Mouse (Mus musculus): ENCODE measurements around the gene Ntrk2. TPM values are rescaled to one million over a fixed set of nuclear protein-coding genes. Genes with fewer than 3 reads are reported as not detected.

Gene Ntrk2
- total RNA-seq (2021), result 100 to 1,000 TPM; 335 to 354 TPM
- long read RNA-seq, experiment 1, full-length matches to known transcripts, result 81 of 185 reads
- long read RNA-seq, experiment 1, partial matches to known transcripts, result 19 of 185 reads
- long read RNA-seq, experiment 1, other reads (novel, unspliced or antisense), result 85 of 185 reads
- long read RNA-seq, experiment 2, full-length matches to known transcripts, result 47 of 148 reads
- long read RNA-seq, experiment 2, partial matches to known transcripts, result 31 of 148 reads
- long read RNA-seq, experiment 2, other reads (novel, unspliced or antisense), result 70 of 148 reads

DNA sequence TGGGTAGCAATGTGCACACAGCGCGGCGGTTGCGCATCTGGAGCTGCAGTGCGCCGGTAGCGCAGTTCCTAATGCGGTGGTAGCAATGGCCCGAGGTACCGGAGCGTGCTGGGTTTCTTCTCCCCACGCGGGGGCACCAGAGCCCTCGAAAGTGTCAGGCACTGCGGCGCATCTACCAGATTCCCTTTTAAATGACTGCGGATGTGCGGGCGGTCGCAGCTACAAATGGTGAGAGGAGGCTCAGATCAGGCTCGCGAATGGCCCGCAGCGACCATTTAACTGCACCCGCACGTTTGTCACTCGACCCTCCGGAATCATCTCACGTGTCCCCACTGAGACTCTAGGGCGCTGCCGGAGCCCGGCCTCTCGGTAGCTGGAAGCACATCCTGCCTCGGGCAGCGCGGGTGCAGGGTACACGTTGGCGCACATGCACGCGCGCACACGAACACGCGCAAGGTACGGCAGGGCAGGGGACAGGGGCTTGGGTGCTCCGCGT is at the start of gene Ntrk2:
Ntrk2 (plus strand) TSS at position 173 of the 496 bp plus-strand sequence.
- DNase-seq (ENCODE audit: low spot score in 2 of 2), result peak; percentile 94 to 95
- intact Hi-C loops (cut with DNase I), result loop anchor here (2.0 to 10.0 kb wide), 7 partner anchors 164 to 678 kb away; no protein-coding TSS in a partner anchor

DNA sequence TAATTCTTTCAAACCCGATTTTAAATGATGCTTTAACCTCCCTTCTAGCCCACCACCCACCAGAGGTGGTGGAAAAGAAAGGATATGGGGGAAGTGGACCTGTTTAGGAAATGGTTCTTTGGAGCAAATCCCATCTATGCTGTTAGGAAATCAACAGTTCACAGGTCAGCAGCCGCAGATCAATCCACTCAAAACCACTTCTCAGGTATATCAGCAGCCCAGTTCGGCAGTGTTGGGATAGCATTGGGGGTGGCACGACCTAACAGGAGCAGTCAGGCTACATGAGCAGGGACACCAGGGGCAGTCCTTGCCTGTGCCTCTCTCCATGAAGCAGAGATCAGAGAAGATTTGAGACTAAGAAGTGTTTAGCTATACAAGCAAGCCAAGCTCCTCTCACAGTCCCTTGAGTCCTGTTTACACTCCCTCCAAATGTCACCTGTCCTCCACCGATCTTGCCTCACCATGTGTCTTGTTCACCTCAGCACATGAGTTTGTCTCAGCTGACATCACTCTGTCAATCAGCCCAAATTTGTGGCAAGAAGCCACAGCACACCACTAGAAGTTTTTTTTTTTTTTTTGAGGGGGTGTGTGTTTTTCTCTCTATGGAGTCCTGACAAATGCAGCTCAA is 45.3 kb upstream of the Ntrk2 start:
- intact Hi-C loops (cut with DNase I), result no loop called here
- no peak for DNase-seq (ENCODE audit: low spot score in 2 of 2)

DNA sequence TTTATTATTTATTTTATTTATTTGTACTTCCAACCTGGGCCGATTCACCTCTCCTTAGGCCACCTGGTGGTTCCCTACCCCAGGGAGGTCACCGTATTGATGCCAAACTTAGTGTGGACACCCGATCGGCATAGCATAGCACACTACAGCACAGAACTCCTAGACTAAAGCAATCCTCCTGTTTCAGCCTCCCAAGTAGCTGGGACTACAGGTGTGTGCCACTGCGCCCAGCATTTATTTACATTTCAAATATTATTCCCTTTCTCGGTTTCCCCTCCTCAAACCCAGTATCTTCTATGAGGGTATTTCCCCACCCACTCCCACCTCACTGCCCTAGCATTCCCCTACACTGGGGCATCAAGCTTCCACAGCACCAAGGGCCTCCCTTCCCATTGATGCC is 38.1 kb upstream of the Ntrk2 start:
- intact Hi-C loops (cut with DNase I), result no loop called here
- no peak for DNase-seq (ENCODE audit: low spot score in 2 of 2)

DNA sequence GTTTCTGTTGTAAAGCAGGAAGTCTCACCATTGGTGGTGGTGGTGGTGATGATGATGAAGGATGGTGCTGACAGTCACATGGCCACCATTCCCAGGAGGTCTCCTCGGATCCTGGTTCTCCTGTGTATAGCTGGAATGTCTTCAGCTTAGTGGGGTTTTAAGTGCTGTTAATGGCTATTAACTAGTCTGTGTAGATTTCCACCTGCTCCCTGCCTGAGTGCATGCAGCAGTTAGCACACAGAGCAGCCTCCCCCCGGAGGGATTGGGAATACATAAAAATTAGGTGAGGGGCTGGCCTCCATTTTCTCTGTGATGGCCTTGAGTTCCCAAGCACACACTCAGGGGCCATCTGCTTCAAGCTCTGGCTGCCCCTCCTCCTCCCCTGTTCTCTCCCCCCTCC is 36.9 kb upstream of the Ntrk2 start:
- DNase-seq (ENCODE audit: low spot score in 2 of 2), result no peak
- intact Hi-C loops (cut with DNase I), result no loop called here

DNA sequence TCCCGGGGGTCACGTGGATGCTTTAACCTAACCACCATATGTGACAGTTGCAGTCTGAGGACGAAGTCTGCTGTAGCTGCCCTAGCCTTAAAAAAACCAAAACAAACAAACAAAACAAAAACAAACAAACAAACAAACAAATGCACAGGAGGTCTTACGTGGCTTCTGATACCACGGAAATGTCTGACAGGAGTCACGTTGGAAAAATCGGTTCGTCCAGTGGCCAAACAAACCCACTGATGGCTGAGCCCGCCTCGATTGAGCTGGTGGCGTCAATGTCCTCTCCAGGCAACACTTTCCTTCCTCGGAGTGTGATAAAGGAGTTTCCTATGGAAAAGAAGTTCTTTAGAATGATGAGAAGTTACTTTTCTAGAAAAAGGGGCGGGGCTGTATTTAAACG is 27.1 kb upstream of the Ntrk2 start:
- DNase-seq (ENCODE audit: low spot score in 2 of 2), result no peak
- intact Hi-C loops (cut with DNase I), result no loop called here

DNA sequence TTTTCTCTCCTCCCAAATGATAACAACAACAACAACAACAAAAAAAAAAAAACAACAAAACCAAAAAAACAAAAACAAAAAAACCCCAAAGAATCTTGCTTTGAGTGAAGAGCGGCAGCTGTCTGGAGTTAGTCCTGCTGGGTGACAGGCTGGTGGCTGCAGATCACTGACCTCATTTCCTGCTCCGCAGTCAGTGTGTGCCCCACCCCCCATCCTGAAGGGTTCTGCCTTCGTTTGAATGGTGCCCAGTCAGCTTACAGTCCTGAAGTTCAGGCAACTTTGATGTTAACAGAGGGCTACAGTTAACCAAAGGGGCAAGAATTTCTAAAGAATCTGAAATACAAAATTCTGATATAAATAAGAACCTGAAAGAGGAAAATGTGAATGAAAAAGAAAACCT is 19.9 kb upstream of the Ntrk2 start:
- no peak for DNase-seq (ENCODE audit: low spot score in 2 of 2)
- intact Hi-C loops (cut with DNase I), result loop anchor here (10.0 kb wide), 1 partner anchor 122 kb away; no protein-coding TSS in a partner anchor

DNA sequence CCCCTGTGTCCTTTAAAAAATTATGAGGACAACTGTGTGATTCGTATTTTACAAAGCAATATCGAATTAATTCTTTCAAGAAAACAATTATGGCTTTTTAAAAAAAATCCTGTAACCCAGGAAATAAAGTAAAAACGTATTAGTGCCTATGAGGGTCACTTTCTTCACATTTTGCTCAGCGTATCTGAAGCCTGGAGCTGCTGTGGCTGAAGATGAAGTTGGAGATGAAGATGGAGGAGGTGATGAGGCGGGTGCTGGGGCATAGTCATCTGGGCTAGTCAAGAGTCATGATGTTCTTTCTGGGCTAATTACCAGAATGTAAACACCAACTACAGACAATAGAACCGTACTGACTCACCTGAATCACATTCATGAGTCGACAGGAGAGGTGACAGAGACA is 15.6 kb upstream of the Ntrk2 start:
- no peak for DNase-seq (ENCODE audit: low spot score in 2 of 2)
- intact Hi-C loops (cut with DNase I), result no loop called here

DNA sequence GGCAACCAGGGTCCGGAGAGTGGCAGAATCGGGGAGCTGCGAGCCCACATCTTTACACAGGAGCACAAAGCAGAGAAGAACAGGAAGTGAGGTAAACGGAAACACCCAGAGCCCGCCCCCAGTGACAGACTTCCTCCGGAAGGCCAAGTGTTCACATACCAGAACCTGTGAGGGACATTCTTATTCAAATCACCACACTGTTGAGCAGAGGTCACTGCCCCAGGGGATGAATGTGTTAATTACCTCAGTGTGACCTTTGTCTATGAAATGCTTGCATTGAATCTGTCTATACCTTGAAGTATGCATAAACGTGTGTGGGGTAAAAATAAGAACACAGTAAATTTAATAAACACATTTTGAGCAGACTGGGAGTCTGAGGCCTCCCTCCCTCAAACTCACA is 9.0 kb upstream of the Ntrk2 start:
- DNase-seq (ENCODE audit: low spot score in 2 of 2), result no peak
- intact Hi-C loops (cut with DNase I), result no loop called here

DNA sequence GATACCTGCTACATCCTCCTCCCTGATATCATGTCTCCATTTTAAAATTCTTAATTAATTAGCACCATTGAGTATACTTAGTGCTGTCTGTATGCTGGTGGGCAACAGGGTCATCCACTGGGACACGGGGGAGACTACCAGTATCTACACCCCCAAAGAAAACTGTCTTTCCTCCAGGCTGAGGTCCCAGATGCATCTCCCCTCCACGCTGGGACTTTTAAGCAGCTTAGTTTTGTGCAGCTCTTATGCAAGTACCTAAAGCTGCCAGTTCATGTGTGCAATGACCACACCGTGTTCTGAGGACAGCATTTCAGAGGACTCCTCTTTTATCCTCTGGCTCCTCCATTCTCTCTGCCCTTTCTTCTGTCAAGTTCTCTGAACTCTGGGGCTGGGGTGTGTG is 5.1 kb upstream of the Ntrk2 start:
- intact Hi-C loops (cut with DNase I), result loop anchor here (10.0 kb wide), 3 partner anchors 484 to 684 kb away; no protein-coding TSS in a partner anchor
- DNase-seq (ENCODE audit: low spot score in 2 of 2), result no peak

DNA sequence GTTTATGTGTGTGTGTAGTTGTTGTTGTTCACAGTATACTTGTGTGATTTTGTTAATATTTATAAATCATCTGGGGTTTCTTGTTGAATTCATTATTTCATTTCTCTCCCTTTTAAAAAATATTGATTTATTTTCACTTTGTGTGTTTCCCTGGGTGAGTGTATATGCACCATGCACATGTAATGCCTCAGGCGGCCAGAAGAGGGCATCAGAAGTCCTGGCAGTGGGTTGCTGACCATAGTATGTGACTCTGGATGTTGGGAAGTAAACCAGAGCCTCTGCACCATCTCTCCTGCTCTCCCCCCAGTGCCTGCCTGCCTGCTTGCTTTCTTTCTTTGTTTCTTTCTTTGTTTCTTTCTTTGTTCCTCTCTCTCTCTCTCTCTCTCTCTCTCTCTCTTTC is 2.5 kb upstream of the Ntrk2 start:
- DNase-seq (ENCODE audit: low spot score in 2 of 2), result no peak
- intact Hi-C loops (cut with DNase I), result loop anchor here (10.0 kb wide), 3 partner anchors 481 to 681 kb away; no protein-coding TSS in a partner anchor

DNA sequence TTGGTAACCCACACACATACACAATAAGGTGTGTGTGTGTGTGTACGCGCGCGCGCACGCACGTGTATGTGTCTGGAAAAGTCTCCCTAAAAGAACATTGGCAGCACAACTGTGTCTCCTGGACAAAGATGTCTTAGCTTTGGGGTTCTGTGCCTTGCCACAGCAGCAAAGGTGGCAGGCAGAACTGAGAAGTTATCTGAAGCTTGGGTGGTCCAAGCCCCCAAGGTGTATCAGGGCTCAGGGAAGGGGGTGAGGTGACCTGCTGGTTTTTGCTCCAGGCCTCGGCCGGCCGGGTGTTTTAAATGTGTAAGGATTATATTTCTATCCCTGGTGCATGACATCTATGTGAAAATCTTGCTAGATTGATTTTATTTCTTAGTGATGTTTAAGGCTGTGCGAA is 536 bp upstream of the Ntrk2 start:
- no peak for DNase-seq (ENCODE audit: low spot score in 2 of 2)
- intact Hi-C loops (cut with DNase I), result loop anchor here (2.0 to 10.0 kb wide), 7 partner anchors 164 to 679 kb away; no protein-coding TSS in a partner anchor

DNA sequence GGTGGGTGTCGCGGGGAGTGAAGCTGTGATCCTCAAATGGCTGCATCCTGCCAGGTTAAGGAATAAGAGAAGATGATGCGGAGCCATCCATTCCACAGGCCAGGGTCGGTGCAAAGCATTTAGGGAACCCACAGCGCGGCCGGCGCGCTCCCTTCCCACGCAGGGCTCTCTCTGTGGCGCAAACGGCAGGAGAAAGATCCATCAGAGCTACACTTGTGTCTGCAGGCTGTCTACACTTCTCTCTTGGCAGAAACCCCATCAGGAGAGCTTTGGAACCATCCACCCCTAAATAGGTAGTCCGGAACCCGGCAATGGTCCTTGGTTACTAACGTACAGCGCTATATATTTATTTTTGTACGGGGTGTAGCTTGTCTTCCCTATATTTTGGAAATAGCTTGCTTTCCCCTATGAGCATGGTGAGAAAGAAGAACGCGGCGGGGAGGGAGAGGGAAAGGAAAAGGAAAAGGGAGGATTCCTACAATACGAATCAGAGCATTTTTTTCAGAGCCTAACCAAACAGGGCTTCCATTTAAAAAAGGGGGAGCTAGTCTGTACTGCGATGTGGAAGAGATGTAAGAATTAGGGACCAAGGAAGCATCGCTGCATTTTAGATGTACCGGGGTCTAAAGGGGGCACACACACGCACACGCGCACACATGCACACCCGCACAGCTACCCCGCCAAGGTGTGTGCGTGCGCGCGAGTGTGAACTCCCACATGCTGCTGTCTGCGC is 693 bp downstream of the Ntrk2 start:
- peak in 1 of 2 experiments; percentile 75 for DNase-seq (ENCODE audit: low spot score in 2 of 2)

DNA sequence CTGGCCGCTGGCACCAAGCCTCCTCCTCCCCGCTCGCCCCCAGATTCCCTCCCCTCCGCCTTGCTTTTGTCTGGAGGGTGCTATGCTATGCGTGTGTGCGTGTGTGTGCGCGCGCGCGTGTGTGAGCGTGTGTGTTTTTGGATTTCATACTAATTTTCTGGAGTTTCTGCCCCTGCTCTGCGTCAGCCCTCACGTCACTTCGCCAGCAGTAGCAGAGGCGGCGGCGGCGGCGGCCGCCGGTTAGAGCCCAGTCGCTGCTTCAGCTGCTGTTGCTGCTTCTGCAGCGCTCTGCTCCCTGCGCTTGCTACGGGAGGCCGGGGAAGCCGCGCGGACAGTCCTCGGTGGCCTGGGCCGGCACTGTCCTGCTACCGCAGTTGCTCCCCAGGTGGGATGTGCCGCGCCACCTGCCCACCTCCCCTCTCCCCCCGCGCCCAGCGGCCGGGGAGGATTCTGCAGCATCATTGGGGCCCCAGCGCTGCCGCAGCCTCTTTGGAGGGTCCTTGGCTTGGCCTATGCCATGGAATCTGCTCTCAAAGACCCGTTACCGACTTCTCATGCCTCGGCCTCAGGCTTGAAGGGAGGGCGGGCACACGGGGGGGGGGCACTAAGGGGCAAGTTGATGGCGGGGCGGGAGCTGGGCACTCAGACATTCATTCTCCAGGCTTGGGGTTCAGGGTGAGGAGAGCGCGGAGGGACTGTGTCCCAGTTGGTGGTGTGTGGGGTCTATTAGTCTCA is 1.4 kb downstream of the Ntrk2 start:
- peak; percentile 91 to 97 for DNase-seq (ENCODE audit: low spot score in 2 of 2)
- intact Hi-C loops (cut with DNase I), result loop anchor here (2.0 to 10.0 kb wide), 7 partner anchors 165 to 677 kb away; no protein-coding TSS in a partner anchor

More for the DNA sequence above, 693 bp downstream of the Ntrk2 start:
- intact Hi-C loops (cut with DNase I), result loop anchor here (2.0 to 10.0 kb wide), 7 partner anchors 165 to 678 kb away; no protein-coding TSS in a partner anchor

DNA sequence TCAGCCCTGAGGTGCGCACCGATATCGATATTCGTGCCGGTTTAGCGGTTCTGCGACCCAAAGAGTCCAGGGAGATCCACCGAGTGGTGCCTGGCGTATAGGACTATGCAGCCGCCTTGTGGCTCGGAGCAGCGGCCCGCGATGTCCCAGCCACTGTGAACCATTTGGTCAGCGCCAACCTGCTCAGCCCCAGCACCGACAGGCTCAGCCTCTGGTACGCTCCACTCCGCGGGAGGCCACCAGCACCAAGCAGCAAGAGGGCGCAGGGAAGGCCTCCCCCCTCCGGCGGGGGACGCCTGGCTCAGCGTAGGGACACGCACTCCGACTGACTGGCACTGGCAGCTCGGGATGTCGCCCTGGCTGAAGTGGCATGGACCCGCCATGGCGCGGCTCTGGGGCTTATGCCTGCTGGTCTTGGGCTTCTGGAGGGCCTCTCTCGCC is 2.0 kb downstream of the Ntrk2 start:
- DNase-seq (ENCODE audit: low spot score in 2 of 2), result peak; percentile 65 to 66
- intact Hi-C loops (cut with DNase I), result loop anchor here (5.0 to 10.0 kb wide), 5 partner anchors 166 to 676 kb away; no protein-coding TSS in a partner anchor

DNA sequence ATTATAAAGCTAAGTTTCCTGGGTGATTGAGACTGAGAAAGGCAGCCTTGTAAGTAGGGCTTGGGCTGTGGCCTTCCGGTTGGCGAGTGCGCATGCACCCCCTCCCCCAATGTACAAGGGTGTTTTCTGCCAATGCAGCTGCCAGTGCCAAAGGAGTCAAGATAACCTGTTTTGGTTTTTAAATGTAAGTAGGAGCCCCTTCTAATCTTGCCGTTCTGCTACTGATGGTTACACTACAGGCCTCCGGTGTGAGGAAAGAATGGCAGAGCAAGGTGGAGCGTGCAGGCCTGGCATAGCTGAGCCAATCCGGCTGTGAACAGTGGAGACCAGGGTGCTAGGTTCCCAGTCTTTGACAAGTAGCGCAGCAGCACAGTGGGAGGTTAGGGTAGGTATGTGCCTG is 3.6 kb downstream of the Ntrk2 start:
- intact Hi-C loops (cut with DNase I), result loop anchor here (5.0 to 10.0 kb wide), 5 partner anchors 168 to 675 kb away; no protein-coding TSS in a partner anchor
- peak; percentile 63 to 67 for DNase-seq (ENCODE audit: low spot score in 2 of 2)

DNA sequence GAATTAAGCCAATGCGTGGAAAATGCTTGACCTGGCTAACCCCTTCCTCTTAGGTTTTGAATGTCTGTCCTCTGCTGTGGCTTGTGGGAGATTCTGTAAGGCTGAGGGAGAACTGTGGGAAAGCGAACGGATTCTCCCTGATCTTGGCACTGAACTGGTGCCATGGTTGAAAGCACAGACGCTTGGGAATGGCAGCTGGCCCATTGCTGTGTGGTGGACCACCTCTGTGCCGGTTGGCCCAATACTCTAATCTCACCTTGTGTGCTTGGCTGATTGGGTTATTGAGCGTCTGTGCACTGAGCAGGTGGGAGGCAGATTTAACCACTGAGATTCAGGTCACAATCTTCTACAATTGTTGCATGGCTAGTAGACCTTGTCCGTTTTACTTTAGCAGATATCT is 18.4 kb downstream of the Ntrk2 start:
- intact Hi-C loops (cut with DNase I), result no loop called here
- no peak for DNase-seq (ENCODE audit: low spot score in 2 of 2)

DNA sequence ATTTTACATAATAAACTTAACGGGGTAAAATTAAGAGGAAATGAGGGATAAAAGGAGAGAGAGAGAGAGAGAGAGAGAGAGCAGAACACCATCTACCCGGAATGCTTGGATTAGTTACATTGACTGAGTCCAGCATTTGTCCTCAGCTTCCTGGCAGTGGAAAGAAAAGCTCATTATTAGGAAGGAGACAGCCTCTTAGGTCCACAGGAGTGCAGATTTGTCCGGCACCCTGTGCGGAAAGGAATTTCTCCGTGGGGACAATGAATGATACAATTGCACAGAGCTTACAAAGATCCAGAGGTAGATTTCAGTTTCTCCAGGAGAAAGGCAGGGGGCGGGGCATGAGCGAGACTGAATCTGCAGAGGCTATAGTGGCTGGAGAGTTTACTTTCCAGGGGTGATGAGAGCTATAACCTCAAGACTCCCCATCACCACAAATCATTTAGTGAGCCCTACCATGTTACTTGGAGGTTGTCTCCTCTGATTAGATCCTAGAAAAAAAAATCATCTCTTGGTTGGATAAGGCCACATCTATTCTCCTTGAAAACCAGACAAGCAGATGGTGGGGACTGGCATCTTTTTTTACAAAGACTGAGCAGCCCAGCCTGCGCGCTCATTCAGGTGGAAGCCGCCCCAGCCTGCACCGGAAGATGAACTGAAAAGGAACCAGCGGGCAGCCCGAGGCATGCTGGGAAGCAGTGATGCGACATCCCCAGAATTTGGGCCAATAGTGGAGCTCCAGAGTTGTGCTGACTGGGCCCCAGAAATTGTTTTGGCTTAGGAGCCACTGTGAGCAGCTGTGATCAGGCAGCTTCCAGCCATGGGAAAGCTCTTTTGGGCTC is 20.2 kb downstream of the Ntrk2 start:
- intact Hi-C loops (cut with DNase I), result no loop called here
- no peak for DNase-seq (ENCODE audit: low spot score in 2 of 2)

DNA sequence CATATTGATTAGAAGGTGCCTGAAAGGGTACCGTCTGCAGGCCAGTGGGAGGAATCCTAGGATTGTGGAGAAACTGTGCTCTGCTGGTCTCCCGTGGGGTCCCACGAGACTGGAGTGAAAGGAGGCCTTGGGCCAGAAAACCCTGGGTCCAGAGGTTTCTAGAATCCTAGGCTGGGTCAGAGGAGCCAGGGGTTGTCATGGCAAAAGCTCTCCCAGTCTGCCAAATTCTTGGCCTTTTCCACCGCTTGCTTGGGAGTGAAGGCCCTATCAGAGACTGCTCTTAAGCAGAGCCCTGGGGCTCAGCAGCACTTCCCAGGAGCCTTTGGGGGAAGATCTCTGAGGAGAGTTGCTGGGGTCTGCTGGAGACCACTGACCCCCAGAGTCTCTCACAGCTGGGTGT is 25.6 kb downstream of the Ntrk2 start:
- intact Hi-C loops (cut with DNase I), result no loop called here
- no peak for DNase-seq (ENCODE audit: low spot score in 2 of 2)
